Mouse (Mus musculus): ENCODE data around the gene Gm17359. TPM values are rescaled to one million over a fixed set of nuclear protein-coding genes. Genes with fewer than 3 reads are reported as not detected.
A peak's percentile ranks its signal among the peaks of the same experiment; 100 is the strongest.

The Gm17359 gene
- polyA plus RNA-seq, 1 experiment from 2014 or later = not detected

DNA sequence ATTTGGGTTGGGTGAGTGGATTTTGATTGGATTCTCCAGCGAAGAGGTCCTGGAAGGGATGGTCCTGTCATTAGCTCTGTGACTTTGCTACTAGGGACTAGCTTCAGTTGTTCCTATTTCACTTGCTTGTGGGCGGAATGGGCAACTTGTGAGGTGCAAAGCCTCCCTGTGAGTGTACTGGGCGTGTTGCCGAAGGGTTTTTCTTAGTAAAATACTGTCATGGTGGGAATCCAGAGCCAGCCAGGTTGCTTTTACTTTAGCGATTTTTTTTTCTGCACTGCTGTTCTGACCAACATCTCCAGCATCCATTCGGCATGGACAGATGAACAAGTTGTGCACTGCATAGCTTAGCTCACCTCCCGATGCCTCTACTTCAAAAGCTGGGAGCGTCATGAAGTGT is 65.6 kb downstream of the Gm17359 start:
- WGBS (ENCODE audit: insufficient replicate concordance) = 67% methylated on average over 8 of the region's 8 CpGs
- H3K36me3 ChIP-seq (ENCODE audit: control insufficient read depth, insufficient read depth) = no peaks in the 10 kb centered on the region
- no peak overlapping the region for H3K4me3 ChIP-seq (ENCODE audit: low read depth, low read length)
- H3K4me2 ChIP-seq (ENCODE audit: low read depth, low read length) = no peak overlapping the region
- H3K9me3 ChIP-seq (replicated peaks; ENCODE audit: control insufficient read depth, low read length) = no peaks in the 10 kb centered on the region
- H3K27me3 ChIP-seq (ENCODE audit: control insufficient read depth, insufficient read depth, low read depth, low read length) = no peaks in the 10 kb centered on the region
- no peak overlapping the region for H3K9ac ChIP-seq (ENCODE audit: low read depth, low read length)
- ATAC-seq (ENCODE audit: low read depth) = no peak
- H3K4me1 ChIP-seq (ENCODE audit: control insufficient read depth, low read depth, low read length) = no peaks in the 10 kb centered on the region
- H3K27ac ChIP-seq (ENCODE audit: low read length) = no peak overlapping the region

DNA sequence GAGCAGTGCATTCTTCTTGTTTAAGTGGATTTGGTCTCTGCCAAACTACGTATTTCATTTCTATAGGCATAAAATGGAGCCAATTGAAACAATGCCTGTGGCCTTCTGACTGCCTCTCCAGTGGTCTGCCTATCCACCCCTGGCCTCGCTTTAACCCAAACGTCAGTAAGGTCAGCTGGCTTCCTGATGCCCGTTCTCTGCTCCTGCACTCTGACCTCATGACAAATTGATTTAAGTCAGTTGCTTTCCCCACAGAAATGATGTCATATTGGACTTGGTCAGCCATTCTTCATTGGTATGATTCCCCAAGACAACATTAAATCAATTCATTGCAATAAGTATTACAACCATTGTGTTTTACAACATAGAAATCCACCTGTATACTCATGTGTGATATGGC is 72.1 kb downstream of the Gm17359 start:
- 57% methylated on average over 4 of the region's 4 CpGs for WGBS (ENCODE audit: insufficient replicate concordance)

DNA sequence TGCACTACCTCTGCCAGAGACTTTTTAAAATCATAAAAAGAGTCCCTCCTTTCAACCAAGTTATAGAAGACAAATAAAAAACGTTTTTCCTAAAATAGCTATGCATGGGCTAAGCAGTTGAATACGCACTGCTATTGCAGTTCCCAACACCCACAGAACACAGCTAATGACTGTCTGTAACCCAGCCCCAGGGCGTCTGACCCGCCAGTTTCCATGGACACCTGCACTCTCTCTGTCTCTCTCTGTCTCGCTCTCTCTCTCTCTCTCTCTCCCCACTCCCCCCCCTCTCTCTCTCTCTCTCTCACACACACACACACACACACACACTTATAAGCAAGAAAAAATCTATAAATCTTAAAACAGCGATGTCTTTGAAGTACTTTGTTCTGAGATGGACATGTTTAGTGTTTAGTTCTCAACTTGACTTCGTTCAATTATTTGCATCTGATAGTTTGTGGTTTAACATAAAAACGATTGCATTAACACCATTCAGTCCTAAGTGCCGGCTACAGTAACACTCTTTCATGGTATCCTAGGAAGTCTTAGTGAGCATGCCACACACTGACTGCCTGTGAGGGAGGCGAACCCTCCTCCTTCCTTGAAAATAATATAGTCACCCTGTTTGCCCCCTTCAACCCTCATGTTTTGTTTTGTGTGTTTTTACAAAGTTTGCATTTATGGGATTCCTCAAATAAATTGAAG is 73.6 kb downstream of the Gm17359 start:
- Histone ChIP-seq H3K9ac (ENCODE audit: low read depth, low read length) (no peak overlapping the region), H3K4me1 (ENCODE audit: control insufficient read depth, low read depth, low read length) (no peaks in the 10 kb centered on the region), H3K4me3 (ENCODE audit: low read depth, low read length) (no peak overlapping the region), H3K4me2 (ENCODE audit: low read depth, low read length) (no peak overlapping the region), H3K36me3 (ENCODE audit: control insufficient read depth, insufficient read depth) (no peaks in the 10 kb centered on the region), H3K9me3 (replicated peaks; ENCODE audit: control insufficient read depth, low read length) (no peaks in the 10 kb centered on the region), H3K27me3 (ENCODE audit: control insufficient read depth, insufficient read depth, low read depth, low read length) (no peaks in the 10 kb centered on the region), H3K27ac (ENCODE audit: low read length) (no peak overlapping the region)
- WGBS (ENCODE audit: insufficient replicate concordance) = 43% methylated on average over 10 of the region's 10 CpGs
- ATAC-seq (ENCODE audit: low read depth) = no peak

More for the DNA sequence above, 72.1 kb downstream of the Gm17359 start:
- Histone ChIP-seq H3K4me3 (ENCODE audit: low read depth, low read length) (no peak overlapping the region), H3K27me3 (ENCODE audit: control insufficient read depth, insufficient read depth, low read depth, low read length) (no peaks in the 10 kb centered on the region), H3K9me3 (replicated peaks; ENCODE audit: control insufficient read depth, low read length) (no peaks in the 10 kb centered on the region), H3K36me3 (ENCODE audit: control insufficient read depth, insufficient read depth) (no peaks in the 10 kb centered on the region), H3K9ac (ENCODE audit: low read depth, low read length) (no peak overlapping the region), H3K4me2 (ENCODE audit: low read depth, low read length) (no peak overlapping the region), H3K4me1 (ENCODE audit: control insufficient read depth, low read depth, low read length) (no peaks in the 10 kb centered on the region), H3K27ac (ENCODE audit: low read length) (no peak overlapping the region)
- ATAC-seq (ENCODE audit: low read depth) = no peak

DNA sequence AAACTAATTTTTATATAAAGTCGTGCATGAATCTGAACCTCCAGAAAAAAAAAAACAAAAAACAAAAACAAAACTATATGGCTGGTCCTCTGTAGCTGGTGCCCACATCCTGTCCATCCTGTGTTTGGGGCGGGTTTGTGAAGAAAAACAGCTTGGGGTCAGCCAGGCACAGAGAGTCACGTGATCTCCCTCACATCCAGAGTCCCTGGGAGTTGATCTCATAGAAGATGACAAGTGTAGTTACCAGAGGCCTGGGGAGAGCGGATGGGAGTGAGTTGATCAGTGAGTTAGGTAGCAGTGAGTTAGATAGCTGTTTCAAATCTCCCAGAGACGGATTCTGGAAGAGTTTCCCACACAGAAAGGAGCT is 74.2 kb downstream of the Gm17359 start:
- Histone ChIP-seq H3K27ac (ENCODE audit: low read length) (no peak overlapping the region), H3K4me3 (ENCODE audit: low read depth, low read length) (no peak overlapping the region), H3K36me3 (ENCODE audit: control insufficient read depth, insufficient read depth) (no peaks in the 10 kb centered on the region), H3K4me1 (ENCODE audit: control insufficient read depth, low read depth, low read length) (no peaks in the 10 kb centered on the region), H3K27me3 (ENCODE audit: control insufficient read depth, insufficient read depth, low read depth, low read length) (no peaks in the 10 kb centered on the region), H3K9ac (ENCODE audit: low read depth, low read length) (no peak overlapping the region), H3K4me2 (ENCODE audit: low read depth, low read length) (no peak overlapping the region), H3K9me3 (replicated peaks; ENCODE audit: control insufficient read depth, low read length) (no peaks in the 10 kb centered on the region)
- ATAC-seq (ENCODE audit: low read depth) = no peak
- 30% methylated on average over 5 of the region's 5 CpGs for WGBS (ENCODE audit: insufficient replicate concordance)

DNA sequence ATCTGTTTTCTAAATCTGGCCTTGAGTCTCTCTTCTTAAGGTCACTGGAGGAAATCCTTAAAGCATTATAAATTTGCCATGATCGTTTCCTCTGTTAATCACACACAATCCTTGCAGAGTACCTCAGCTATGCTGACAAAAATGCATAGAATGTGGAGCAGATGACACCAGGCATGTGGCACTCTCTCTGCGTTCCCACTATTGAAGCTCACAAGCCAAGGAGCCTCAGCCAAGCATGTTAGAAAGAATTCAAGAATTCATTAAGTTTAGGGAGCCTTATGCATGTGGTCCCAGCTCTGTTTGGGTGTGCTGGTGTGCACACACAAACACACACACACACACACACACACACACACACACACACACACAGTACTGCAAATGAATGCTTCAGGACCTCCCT is 75.2 kb downstream of the Gm17359 start:
- Histone ChIP-seq H3K27me3 (ENCODE audit: control insufficient read depth, insufficient read depth, low read depth, low read length) (no peaks in the 10 kb centered on the region), H3K4me3 (ENCODE audit: low read depth, low read length) (no peak overlapping the region), H3K4me2 (ENCODE audit: low read depth, low read length) (no peak overlapping the region), H3K4me1 (ENCODE audit: control insufficient read depth, low read depth, low read length) (no peaks in the 10 kb centered on the region), H3K9me3 (replicated peaks; ENCODE audit: control insufficient read depth, low read length) (no peaks in the 10 kb centered on the region), H3K9ac (ENCODE audit: low read depth, low read length) (no peak overlapping the region), H3K27ac (ENCODE audit: low read length) (no peak overlapping the region), H3K36me3 (ENCODE audit: control insufficient read depth, insufficient read depth) (no peaks in the 10 kb centered on the region)
- ATAC-seq (ENCODE audit: low read depth) = no peak
- 42% methylated on average over 2 of the region's 2 CpGs for WGBS (ENCODE audit: insufficient replicate concordance)

DNA sequence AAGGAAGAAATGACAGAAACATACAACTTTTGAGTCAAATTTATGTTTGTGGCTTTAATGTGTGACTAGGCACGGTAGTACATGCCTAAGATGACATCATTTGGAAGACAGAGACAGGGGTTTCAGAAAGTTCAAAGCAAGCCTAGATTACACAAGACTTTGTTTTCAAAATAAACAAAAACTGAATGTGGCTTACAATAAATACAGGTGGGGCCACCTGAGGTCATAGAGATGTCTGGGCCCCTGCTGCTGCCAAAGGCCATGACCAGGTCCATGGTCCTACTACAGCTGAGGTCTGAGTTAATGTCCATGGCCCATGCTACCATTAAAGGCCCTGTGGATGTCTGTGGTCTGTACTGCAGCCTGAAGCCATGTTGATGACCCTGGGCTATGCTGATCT is 77.0 kb downstream of the Gm17359 start:
- Histone ChIP-seq H3K4me2 (ENCODE audit: low read depth, low read length) (no peak overlapping the region), H3K4me1 (ENCODE audit: control insufficient read depth, low read depth, low read length) (no peaks in the 10 kb centered on the region), H3K9ac (ENCODE audit: low read depth, low read length) (no peak overlapping the region), H3K9me3 (replicated peaks; ENCODE audit: control insufficient read depth, low read length) (no peaks in the 10 kb centered on the region), H3K27ac (ENCODE audit: low read length) (no peak overlapping the region), H3K36me3 (ENCODE audit: control insufficient read depth, insufficient read depth) (no peaks in the 10 kb centered on the region), H3K4me3 (ENCODE audit: low read depth, low read length) (no peak overlapping the region), H3K27me3 (ENCODE audit: control insufficient read depth, insufficient read depth, low read depth, low read length) (no peaks in the 10 kb centered on the region)
- 69% methylated on average over 1 of the region's 1 CpGs for WGBS (ENCODE audit: insufficient replicate concordance)
- no peak for ATAC-seq (ENCODE audit: low read depth)

DNA sequence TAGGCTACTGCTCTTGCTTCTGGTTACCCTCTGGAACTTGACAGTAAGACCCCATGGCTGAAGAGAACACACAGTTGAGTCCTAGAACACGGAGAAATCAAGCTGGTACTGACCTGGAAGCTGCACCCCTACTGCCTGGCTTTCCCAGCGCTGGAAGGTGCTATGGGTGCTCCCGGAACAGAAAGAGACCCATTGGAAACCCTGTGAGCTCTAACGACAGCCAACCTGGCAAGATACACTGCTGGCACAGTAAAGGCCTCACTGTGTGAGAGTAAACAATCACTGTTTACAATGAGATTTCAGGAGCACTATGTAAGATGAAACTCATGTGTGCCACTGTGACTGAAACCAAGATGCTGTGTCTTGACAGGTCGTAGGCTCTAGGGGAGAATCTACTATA is 78.6 kb downstream of the Gm17359 start:
- no peaks in the 10 kb centered on the region for H3K27me3 ChIP-seq (ENCODE audit: control insufficient read depth, insufficient read depth, low read depth, low read length)
- H3K4me1 ChIP-seq (ENCODE audit: control insufficient read depth, low read depth, low read length) = no peaks in the 10 kb centered on the region
- no peaks in the 10 kb centered on the region for H3K36me3 ChIP-seq (ENCODE audit: control insufficient read depth, insufficient read depth)
- 49% methylated on average over 5 of the region's 5 CpGs for WGBS (ENCODE audit: insufficient replicate concordance)
- H3K9ac ChIP-seq (ENCODE audit: low read depth, low read length) = no peak overlapping the region
- ATAC-seq (ENCODE audit: low read depth) = no peak
- no peak overlapping the region for H3K4me3 ChIP-seq (ENCODE audit: low read depth, low read length)
- H3K9me3 ChIP-seq (replicated peaks; ENCODE audit: control insufficient read depth, low read length) = no peaks in the 10 kb centered on the region
- no peak overlapping the region for H3K4me2 ChIP-seq (ENCODE audit: low read depth, low read length)
- no peak overlapping the region for H3K27ac ChIP-seq (ENCODE audit: low read length)

DNA sequence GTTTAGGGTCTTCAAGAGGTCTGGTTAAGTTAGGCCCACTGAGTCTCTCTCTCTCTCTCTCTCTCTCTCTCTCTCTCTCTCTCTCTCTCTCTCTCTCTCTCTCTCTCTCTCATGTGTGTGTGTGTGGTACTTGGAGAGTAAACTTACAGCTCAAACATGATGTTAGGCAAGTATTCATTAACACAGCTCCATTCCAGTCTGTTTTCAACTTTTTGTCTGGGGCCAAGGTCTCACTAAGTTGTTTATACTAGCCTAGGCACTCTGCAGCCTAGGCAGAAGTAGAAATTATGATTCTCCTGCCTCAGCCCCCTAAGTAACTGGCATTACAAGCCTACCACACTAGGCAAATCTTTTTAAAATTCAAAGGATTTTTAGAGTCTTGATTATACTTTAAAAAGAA is 79.5 kb downstream of the Gm17359 start:
- no peaks in the 10 kb centered on the region for H3K36me3 ChIP-seq (ENCODE audit: control insufficient read depth, insufficient read depth)
- peak; percentile 37; the same call in 1 of the 2 replicates for ATAC-seq (ENCODE audit: low read depth)
- no peaks in the 10 kb centered on the region for H3K4me1 ChIP-seq (ENCODE audit: control insufficient read depth, low read depth, low read length)
- H3K27ac ChIP-seq (ENCODE audit: low read length) = no peak overlapping the region
- no peak overlapping the region for H3K4me3 ChIP-seq (ENCODE audit: low read depth, low read length)
- no peaks in the 10 kb centered on the region for H3K27me3 ChIP-seq (ENCODE audit: control insufficient read depth, insufficient read depth, low read depth, low read length)
- H3K4me2 ChIP-seq (ENCODE audit: low read depth, low read length) = no peak overlapping the region
- no peaks in the 10 kb centered on the region for H3K9me3 ChIP-seq (replicated peaks; ENCODE audit: control insufficient read depth, low read length)
- H3K9ac ChIP-seq (ENCODE audit: low read depth, low read length) = no peak overlapping the region

DNA sequence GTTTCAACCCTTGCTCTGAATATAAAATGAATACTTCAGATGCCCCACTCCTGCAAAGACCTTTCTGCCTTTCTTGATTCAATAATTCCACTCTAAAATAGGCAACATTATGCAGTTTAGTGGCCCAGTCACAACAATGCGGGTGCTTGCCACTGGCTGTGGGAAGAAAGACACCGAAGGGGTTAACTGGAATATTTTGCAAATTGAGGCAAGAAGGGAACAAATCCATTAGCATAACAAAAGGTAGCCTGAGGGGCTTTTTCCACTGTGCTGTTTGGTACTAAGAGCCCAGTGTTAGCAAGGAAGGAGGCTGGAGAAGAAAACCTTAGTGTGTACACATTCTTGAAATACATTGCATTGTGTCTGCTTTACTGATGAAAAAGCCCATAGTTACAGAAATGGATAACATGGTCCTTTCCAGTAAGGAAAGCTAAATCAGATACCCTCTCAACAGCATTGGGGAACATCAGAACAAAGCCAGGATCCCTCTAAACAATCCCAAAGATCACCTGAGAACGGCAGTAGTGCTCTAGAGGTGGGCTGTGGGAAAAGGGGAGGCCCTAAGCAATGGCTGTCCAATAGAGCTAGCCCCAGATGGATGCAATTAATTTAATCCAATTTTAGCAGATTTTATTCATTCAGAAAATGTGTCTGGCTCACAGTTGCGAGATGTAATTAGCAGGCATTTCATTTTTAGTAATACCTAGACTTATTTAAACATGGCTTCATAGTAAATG is 80.7 kb downstream of the Gm17359 start:
- Histone ChIP-seq H3K9ac (ENCODE audit: low read depth, low read length) (no peak overlapping the region), H3K4me1 (ENCODE audit: control insufficient read depth, low read depth, low read length) (no peaks in the 10 kb centered on the region), H3K9me3 (replicated peaks; ENCODE audit: control insufficient read depth, low read length) (no peaks in the 10 kb centered on the region), H3K4me3 (ENCODE audit: low read depth, low read length) (no peak overlapping the region), H3K36me3 (ENCODE audit: control insufficient read depth, insufficient read depth) (no peaks in the 10 kb centered on the region), H3K27me3 (ENCODE audit: control insufficient read depth, insufficient read depth, low read depth, low read length) (no peaks in the 10 kb centered on the region), H3K4me2 (ENCODE audit: low read depth, low read length) (no peak overlapping the region), H3K27ac (ENCODE audit: low read length) (no peak overlapping the region)
- 59% methylated on average over 4 of the region's 4 CpGs for WGBS (ENCODE audit: insufficient replicate concordance)
- no peak for ATAC-seq (ENCODE audit: low read depth)
